Mouse (Mus musculus) cortical plate, adult 2 months (tissue): ENCODE data around the gene Gapt.

ENCODE experiments used
- CTCF ChIP-seq: fragments of 200-500 bp; IDR thresholded peaks from 2 replicates; pipeline ENCODE4 v1.5.1; 2011; ENCODE audit warnings: mild to moderate bottlenecking, control low read depth, low read length; ENCODE audit not compliant: insufficient read depth; ENCODE audit errors: extremely low read depth
- POLR2A ChIP-seq: fragments of 200-500 bp; IDR thresholded peaks from 2 replicates; pipeline ENCODE4 v1.6.1; 2011; ENCODE audit warnings: mild to moderate bottlenecking, low read length, control low read depth; ENCODE audit not compliant: insufficient read depth; ENCODE audit errors: extremely low read depth

- TF ChIP-seq POLR2A (no peak), CTCF (peak; percentile 51; the same call in 1 of the 2 replicates)
These were observed 38.3 kb downstream of the Gapt start for GRCm38 (mm10) chr13:110318746-110319145.
